Mouse (Mus musculus) kidney, adult 2 months (tissue): Measurements from ENCODE around the gene Ubl3. TPM values are rescaled to one million over a fixed set of nuclear protein-coding genes. Genes with fewer than 3 reads are reported as not detected.

ENCODE experiments used
- DNase-seq: peaks from one replicate; pipeline ENCODE4 v3.0.0; 2021
- H3K27ac ChIP-seq: fragments of 200-500 bp; 2 replicates; pipeline ENCODE4 v1.5.1; 2012; ENCODE audit warnings: low read depth, low read length, control low read depth, inconsistent platforms; ENCODE audit not compliant: insufficient read depth
- H3K27me3 ChIP-seq: fragments of 200-500 bp; replicated peaks from 2 replicates; pipeline ENCODE4 v1.6.1; 2012; ENCODE audit warnings: mild to moderate bottlenecking, moderate library complexity, low read length, inconsistent platforms; ENCODE audit not compliant: control insufficient read depth, insufficient read depth
- H3K36me3 ChIP-seq: fragments of 200-500 bp; 2 replicates; pipeline ENCODE4 v1.6.1; 2012; ENCODE audit warnings: mild to moderate bottlenecking, moderate library complexity, low read length, inconsistent platforms; ENCODE audit not compliant: control insufficient read depth, insufficient read depth
- H3K4me1 ChIP-seq: fragments of 200-500 bp; 2 replicates; pipeline ENCODE4 v1.6.1; 2011; ENCODE audit warnings: low read length; ENCODE audit not compliant: control insufficient read depth, insufficient read depth
- H3K4me3 ChIP-seq: fragments of 200-500 bp; 2 replicates; pipeline ENCODE4 v1.5.1; 2011; ENCODE audit warnings: mild to moderate bottlenecking, low read depth, low read length, control low read depth; ENCODE audit not compliant: insufficient read depth
- CTCF ChIP-seq: fragments of 200-500 bp; conservative IDR thresholded peaks from 2 replicates; pipeline ENCODE4 v1.5.1; 2011; ENCODE audit warnings: low read depth, mild to moderate bottlenecking, control low read depth, low read length, moderate library complexity, mixed read lengths; ENCODE audit not compliant: insufficient read depth, insufficient read length
- POLR2A ChIP-seq: fragments of 200-500 bp; IDR thresholded peaks from one replicate; pipeline ENCODE4 v1.6.1; 2011; ENCODE audit warnings: low read depth, low read length, control low read depth
- WGBS: fragments of 180-500 bp; shearing (Covaris S2); methylation state at CpG from one replicate; pipeline ENCODE4 v1.1.7; 2018; 5-methylcytosine and 5-hydroxymethylcytosine counted together
- polyA plus RNA-seq: library from polyadenylated mRNA; depleted of rRNA; stranded (reverse); fragments of >200 nt; gene quantifications from 2 replicates; pipeline ENCODE4 v1.2.3, GENCODE M21; 2012

The Ubl3 gene
- polyA plus RNA-seq, 1 experiment: 71.3 TPM

GRCm38 (mm10) chr5:148499616-148500015, 53.0 kb downstream of the Ubl3 start:
- peak overlapping the region; percentile 59; the same call in 1 of the 2 replicates for H3K27ac ChIP-seq
- TF ChIP-seq POLR2A (no peak), CTCF (no peak)
- H3K36me3 ChIP-seq: no peaks in the 10 kb centered on the region
- WGBS: 47% methylated on average over 5 of the region's 5 CpGs
- DNase-seq: peak; percentile 12
- H3K27me3 ChIP-seq: no peaks in the 10 kb centered on the region
- no peaks in the 10 kb centered on the region for H3K4me1 ChIP-seq
- H3K4me3 ChIP-seq: no peak overlapping the region

- TF ChIP-seq POLR2A (no peak), CTCF (no peak)
- no peak for DNase-seq
- Histone ChIP-seq H3K27me3 (no peaks in the 10 kb centered on the region), H3K36me3 (no peaks in the 10 kb centered on the region), H3K4me3 (no peak overlapping the region), H3K4me1 (no peaks in the 10 kb centered on the region), H3K27ac (no peak overlapping the region)
- WGBS: 92% methylated on average over 6 of the region's 6 CpGs
Observed at GRCm38 (mm10) chr5:148495991-148496390, 56.6 kb downstream of the Ubl3 start.

GRCm38 (mm10) chr5:148495173-148495572, 57.4 kb downstream of the Ubl3 start:
- WGBS: 35% methylated on average over 10 of the region's 10 CpGs
- TF ChIP-seq CTCF (no peak), POLR2A (no peak)
- Histone ChIP-seq H3K4me3 (no peak overlapping the region), H3K4me1 (no peaks in the 10 kb centered on the region), H3K27me3 (no peaks in the 10 kb centered on the region), H3K36me3 (no peaks in the 10 kb centered on the region), H3K27ac (no peak overlapping the region)
- DNase-seq: no peak

GRCm38 (mm10) chr5:148494249-148494648, 58.3 kb downstream of the Ubl3 start:
- TF ChIP-seq CTCF: no peak
- no peak for TF ChIP-seq POLR2A
- Histone ChIP-seq H3K27me3 (no peaks in the 10 kb centered on the region), H3K36me3 (no peaks in the 10 kb centered on the region), H3K4me1 (no peaks in the 10 kb centered on the region), H3K4me3 (no peak overlapping the region), H3K27ac (no peak overlapping the region)
- no peak for DNase-seq
- WGBS: 93% methylated on average over 5 of the region's 5 CpGs

- no peaks in the 10 kb centered on the region for H3K4me1 ChIP-seq
- no peaks in the 10 kb centered on the region for H3K27me3 ChIP-seq
- no peak for DNase-seq
- H3K36me3 ChIP-seq: no peaks in the 10 kb centered on the region
- no peak overlapping the region for H3K4me3 ChIP-seq
- H3K27ac ChIP-seq: no peak overlapping the region
- TF ChIP-seq CTCF (no peak), POLR2A (no peak)
- WGBS: 90% methylated on average over 4 of the region's 4 CpGs
Observed at GRCm38 (mm10) chr5:148493025-148493424, 59.6 kb downstream of the Ubl3 start.

GRCm38 (mm10) chr5:148490391-148490790, 62.2 kb downstream of the Ubl3 start:
- Histone ChIP-seq H3K27me3 (no peaks in the 10 kb centered on the region), H3K36me3 (no peaks in the 10 kb centered on the region), H3K4me1 (no peaks in the 10 kb centered on the region), H3K4me3 (no peak overlapping the region), H3K27ac (no peak overlapping the region)
- no peak for DNase-seq
- TF ChIP-seq POLR2A: no peak
- no peak for TF ChIP-seq CTCF
- 62% methylated on average over 3 of the region's 3 CpGs for WGBS

- TF ChIP-seq POLR2A: no peak
- TF ChIP-seq CTCF: no peak
- Histone ChIP-seq H3K27ac (no peak overlapping the region), H3K27me3 (no peaks in the 10 kb centered on the region), H3K4me1 (no peaks in the 10 kb centered on the region), H3K36me3 (no peaks in the 10 kb centered on the region), H3K4me3 (no peak overlapping the region)
- peak; percentile 46 for DNase-seq
- WGBS: 21% methylated on average over 10 of the region's 10 CpGs
Observed at GRCm38 (mm10) chr5:148489724-148490193, 62.8 kb downstream of the Ubl3 start.
